Mouse (Mus musculus) inflammation-experienced regulatory T-cells, adult 6 months (primary cell): ENCODE results near the gene Qrich2. TPM values are rescaled to one million over a fixed set of nuclear protein-coding genes. Genes with fewer than 3 reads are reported as not detected.
"Not testable (repeated sequence)": the region's sequence is repeated elsewhere in the genome, so short reads cannot be mapped to it uniquely, and the experiment has no call there.

ENCODE experiments used
- ATAC-seq: one replicate; pipeline ENCODE4 v1.8.0; 2017
- polyA plus RNA-seq, 3 experiments: library from polyadenylated mRNA; unstranded; fragments of 100-300 nt; shearing (Covaris generic); gene quantifications; one replicate each; pipeline ENCODE4 v1.2.1; 2017

Qrich2 gene
- polyA plus RNA-seq, 3 experiments from 2014 or later = not detected

GRCm38 (mm10) chr11:116488693-116489375 lies 22.8 kb upstream of the Qrich2 start:
- no peak for ATAC-seq

- ATAC-seq = no peak
Observed at GRCm38 (mm10) chr11:116488207-116488606, 22.2 kb upstream of the Qrich2 start.

- no peak for ATAC-seq
Observed at GRCm38 (mm10) chr11:116484261-116484660, 18.2 kb upstream of the Qrich2 start.

GRCm38 (mm10) chr11:116481776-116482175 lies 15.7 kb upstream of the Qrich2 start:
- ATAC-seq = no peak

GRCm38 (mm10) chr11:116480975-116481374 lies 14.9 kb upstream of the Qrich2 start:
- ATAC-seq = no peak

- ATAC-seq = no peak
Observed at GRCm38 (mm10) chr11:116479832-116480231, 13.8 kb upstream of the Qrich2 start.

- no peak for ATAC-seq
Observed at GRCm38 (mm10) chr11:116478978-116479377, 12.9 kb upstream of the Qrich2 start.

GRCm38 (mm10) chr11:116477160-116477759 lies 11.2 kb upstream of the Qrich2 start:
- no peak for ATAC-seq

GRCm38 (mm10) chr11:116476696-116477095 lies 10.7 kb upstream of the Qrich2 start:
- ATAC-seq = no peak

- ATAC-seq = no peak
Observed at GRCm38 (mm10) chr11:116476041-116476440, 10.0 kb upstream of the Qrich2 start.

GRCm38 (mm10) chr11:116472275-116472674 lies 6.2 kb upstream of the Qrich2 start:
- no peak for ATAC-seq

GRCm38 (mm10) chr11:116470896-116471295 lies 4.9 kb upstream of the Qrich2 start:
- no peak for ATAC-seq

- no peak for ATAC-seq
Observed at GRCm38 (mm10) chr11:116470249-116470648, 4.2 kb upstream of the Qrich2 start.

GRCm38 (mm10) chr11:116468338-116468737 lies 2.3 kb upstream of the Qrich2 start:
- ATAC-seq = not testable (repeated sequence)

GRCm38 (mm10) chr11:116463833-116464232 lies 2.2 kb downstream of the Qrich2 start:
- no peak for ATAC-seq

- ATAC-seq = no peak
Observed at GRCm38 (mm10) chr11:116463338-116463737, 2.7 kb downstream of the Qrich2 start.

- no peak for ATAC-seq
Observed at GRCm38 (mm10) chr11:116459786-116460185, 6.3 kb downstream of the Qrich2 start.

GRCm38 (mm10) chr11:116456234-116456633 lies 9.8 kb downstream of the Qrich2 start:
- ATAC-seq = no peak

GRCm38 (mm10) chr11:116453889-116454288 lies 12.2 kb downstream of the Qrich2 start:
- ATAC-seq = no peak

- no peak for ATAC-seq
Observed at GRCm38 (mm10) chr11:116449341-116449740, 16.7 kb downstream of the Qrich2 start.

GRCm38 (mm10) chr11:116447822-116448221 lies 18.2 kb downstream of the Qrich2 start:
- no peak for ATAC-seq

GRCm38 (mm10) chr11:116446308-116446887 lies 19.6 kb downstream of the Qrich2 start:
- no peak for ATAC-seq

- ATAC-seq = peak; percentile 41
Observed at GRCm38 (mm10) chr11:116445596-116446307, 20.3 kb downstream of the Qrich2 start.
